Mouse (Mus musculus) kidney, adult 2 months (tissue): ENCODE measurements at regions not wholly inside any gene's neighbourhood (a gene's known extent, or its start where the extent isn't known, plus 50 kb on each side); places are given as distances from the start of the nearest gene placed in this dataset.

Experiments used
- CTCF ChIP-seq: fragments of 200-500 bp; conservative IDR thresholded peaks from 2 replicates; pipeline ENCODE4 v1.5.1; 2011; ENCODE audit warnings: low read depth, mild to moderate bottlenecking, control low read depth, low read length, moderate library complexity, mixed read lengths; ENCODE audit not compliant: insufficient read depth, insufficient read length
- POLR2A ChIP-seq: fragments of 200-500 bp; IDR thresholded peaks from one replicate; pipeline ENCODE4 v1.6.1; 2011; ENCODE audit warnings: low read depth, low read length, control low read depth

DNA sequence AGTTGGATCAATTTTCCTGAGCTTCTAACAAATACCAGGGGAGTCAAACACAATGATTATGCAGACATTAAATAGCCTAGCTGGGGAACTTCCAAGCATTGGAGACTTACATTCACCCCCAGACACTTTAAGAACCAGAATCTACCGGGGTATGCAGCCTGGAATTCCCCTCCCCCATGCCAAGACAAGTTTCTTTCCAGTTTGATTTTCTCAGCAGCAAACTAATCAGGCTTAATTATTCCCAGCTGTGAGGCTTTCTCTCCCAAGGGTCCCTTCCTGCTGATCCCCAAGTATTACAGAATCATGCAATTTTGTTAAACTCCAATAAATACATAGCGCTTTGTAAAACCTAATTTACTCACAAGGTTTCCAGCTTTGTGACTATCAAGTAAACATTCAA, 262.7 kb upstream of the Gpc5 start:
- TF ChIP-seq CTCF (no peak), POLR2A (no peak)
